9 mouse cellular contexts compared by ENCODE assay signal in the genomic region with DNA sequence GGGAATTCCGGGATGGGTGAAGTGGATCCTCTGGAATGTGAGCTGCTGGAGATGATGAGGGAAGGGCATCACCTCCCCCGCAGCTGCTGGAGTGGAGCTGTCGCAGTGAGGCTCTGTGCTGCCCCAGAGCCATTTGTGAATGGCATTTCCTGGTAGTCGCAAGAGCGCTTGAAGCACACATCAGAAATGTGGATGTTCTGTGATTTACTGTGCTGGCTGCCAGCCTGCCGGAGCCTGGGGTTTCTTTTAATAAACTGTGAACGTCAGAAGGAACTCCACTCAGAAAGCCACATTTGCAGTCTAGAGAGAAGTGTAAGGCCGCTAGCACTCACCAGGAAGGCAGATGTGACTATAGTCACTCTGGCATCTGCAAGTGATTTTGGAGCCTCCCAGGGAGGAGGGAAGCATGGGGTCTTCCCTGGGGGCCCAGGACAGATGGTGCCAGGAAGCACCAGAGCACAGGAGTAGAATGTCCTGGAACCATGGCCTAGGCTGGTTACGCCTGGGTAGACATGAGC.
DNase-seq lines count a peak whose midpoint lies in the region; ATAC-seq and TF ChIP-seq lines count a peak whose summit lies in the region.
"Had no signal": no experiment of that assay in that cellular context is flagged by ENCODE, and none has a peak within 500 bp of the region (broad histone marks: within the 10 kb centered on the region; RNA-seq: fewer than 3 reads in every experiment).

No protein-coding gene starts in this region.

- ATAC-seq in kidney, postnatal 0 days (replicated peaks; ENCODE audit: low FRiP score, low read depth), result no peak
- ATAC-seq in hindbrain, embryonic 13.5 days (ENCODE audit: low FRiP score), result peak; percentile 52; the same call in 1 of the 2 replicates
- no peak for ATAC-seq in neural tube, embryonic 12.5 days (ENCODE audit: low FRiP score, low read depth)

- no peak overlapping the region for H3K9ac ChIP-seq in kidney, postnatal 0 days (ENCODE audit: low read depth, low read length)
- H3K9ac ChIP-seq in hindbrain, embryonic 13.5 days, result no peak overlapping the region
- H3K9ac ChIP-seq in neural tube, embryonic 12.5 days, result no peak overlapping the region
- H3K9ac ChIP-seq: heart, embryonic 15.5 days had no signal

- peak overlapping the region; percentile 16; the same call in 1 of the 2 replicates for H3K4me2 ChIP-seq in kidney, postnatal 0 days (ENCODE audit: low read length)
- H3K4me2 ChIP-seq in hindbrain, embryonic 13.5 days, result no peak overlapping the region
- H3K4me2 ChIP-seq in neural tube, embryonic 12.5 days (replicated peaks), result 0 out of 2 replicates have a peak overlapping the region, but pooled peaks have one; percentile 9
- H3K4me2 ChIP-seq: heart, embryonic 15.5 days had no signal

- no peak for TF ChIP-seq POLR2A in thymus, adult 2 months (IDR thresholded peaks at IDR 0.05; ENCODE audit: control insufficient read depth, extremely low read depth, insufficient read depth, low read length, poor library complexity)

- peak; percentile 58 for DNase-seq in kidney, postnatal 0 days (ENCODE audit: low spot score)
- no peak for DNase-seq in kidney, postnatal 25 days
- peak; percentile 17 for DNase-seq in embryo, embryonic 11.5 days (ENCODE audit: low read depth, low spot score)
- DNase-seq in thymus, postnatal 36 days, result no peak
- no peak for DNase-seq in gastrocnemius, postnatal 14 days
- DNase-seq in thymus, adult 2 months, result no peak

- no peaks in the 10 kb centered on the region for H3K27me3 ChIP-seq in kidney, postnatal 0 days (ENCODE audit: insufficient read depth, low read length)
- H3K27me3 ChIP-seq in hindbrain, embryonic 13.5 days, result no peaks in the 10 kb centered on the region
- no peaks in the 10 kb centered on the region for H3K27me3 ChIP-seq in neural tube, embryonic 12.5 days (replicated peaks)
- no peaks in the 10 kb centered on the region for H3K27me3 ChIP-seq in thymus, adult 2 months (ENCODE audit: control insufficient read depth, insufficient read depth, low read length)

- no peaks in the 10 kb centered on the region for H3K4me1 ChIP-seq in kidney, postnatal 0 days (replicated peaks; ENCODE audit: insufficient read depth, low read length)
- H3K4me1 ChIP-seq in hindbrain, embryonic 13.5 days (replicated peaks), result peaks cover 33% of the 10 kb centered on the region
- peaks cover 10% of the 10 kb centered on the region for H3K4me1 ChIP-seq in neural tube, embryonic 12.5 days
- H3K4me1 ChIP-seq in thymus, adult 2 months (replicated peaks; ENCODE audit: control insufficient read depth, insufficient read depth, low read length), result peaks cover 6% of the 10 kb centered on the region; the same call in 1 of the 2 replicates

- no peaks in the 10 kb centered on the region for H3K9me3 ChIP-seq in kidney, postnatal 0 days (replicated peaks; ENCODE audit: low read length)
- H3K9me3 ChIP-seq in hindbrain, embryonic 13.5 days, result no peaks in the 10 kb centered on the region
- no peaks in the 10 kb centered on the region for H3K9me3 ChIP-seq in neural tube, embryonic 12.5 days
- H3K9me3 ChIP-seq: heart, embryonic 15.5 days had no signal

- WGBS in kidney, postnatal 0 days, result 14% methylated on average over 9 of the region's 9 CpGs
- 37% methylated on average over 9 of the region's 9 CpGs for WGBS in hindbrain, embryonic 13.5 days
- 47% methylated on average over 9 of the region's 9 CpGs for WGBS in neural tube, embryonic 12.5 days
- 19% methylated on average over 9 of the region's 9 CpGs for WGBS in thymus, adult 2 months

- no peak for TF ChIP-seq CTCF in kidney, postnatal 0 days (IDR thresholded peaks at IDR 0.05; ENCODE audit: low read depth)
- no peak for TF ChIP-seq CTCF in thymus, adult 2 months (IDR thresholded peaks at IDR 0.05; ENCODE audit: borderline replicate concordance, control insufficient read depth, extremely low read depth, insufficient read depth, low read length, poor library complexity)

- H3K36me3 ChIP-seq in kidney, postnatal 0 days (ENCODE audit: insufficient read depth, low read length), result no peaks in the 10 kb centered on the region
- H3K36me3 ChIP-seq in hindbrain, embryonic 13.5 days, result no peaks in the 10 kb centered on the region
- no peaks in the 10 kb centered on the region for H3K36me3 ChIP-seq in neural tube, embryonic 12.5 days
- H3K36me3 ChIP-seq in thymus, adult 2 months (ENCODE audit: control insufficient read depth, insufficient read depth, low read length), result no peaks in the 10 kb centered on the region
- H3K36me3 ChIP-seq: heart, embryonic 15.5 days had no signal

- H3K4me3 ChIP-seq in kidney, postnatal 0 days (replicated peaks; ENCODE audit: low read depth, low read length), result no peak overlapping the region
- H3K4me3 ChIP-seq in hindbrain, embryonic 13.5 days, result no peak overlapping the region
- H3K4me3 ChIP-seq in neural tube, embryonic 12.5 days, result no peak overlapping the region
- H3K4me3 ChIP-seq in thymus, adult 2 months (ENCODE audit: control insufficient read depth, insufficient read depth, low read length), result no peak overlapping the region
- H3K4me3 ChIP-seq: heart, embryonic 15.5 days had no signal

- intact Hi-C loops in gastrocnemius, postnatal 14 days (cut with DNase I; ENCODE audit: low total_unique reads), result no loop called here

- H3K27ac ChIP-seq in kidney, postnatal 0 days, result no peak overlapping the region
- H3K27ac ChIP-seq in hindbrain, embryonic 13.5 days, result peak overlapping the region; percentile 60
- H3K27ac ChIP-seq in neural tube, embryonic 12.5 days, result no peak overlapping the region
- H3K27ac ChIP-seq in thymus, adult 2 months (ENCODE audit: control insufficient read depth, insufficient read depth, low read length), result no peak overlapping the region
- H3K27ac ChIP-seq: heart, embryonic 15.5 days had no signal

Comparison
In these comparisons a context has a peak if more than half of its experiments do, and no peak if none do; other contexts are left out.
1. DNase-seq: peak in kidney, postnatal 0 days (single experiment) and embryo, embryonic 11.5 days (single experiment); none in kidney, postnatal 25 days (0 of 2), thymus, postnatal 36 days (0 of 2), gastrocnemius, postnatal 14 days (single experiment) and thymus, adult 2 months (single experiment).